Mouse (Mus musculus): Measurements from ENCODE around the gene Ryr2. TPM values are rescaled to one million over a fixed set of nuclear protein-coding genes. Genes with fewer than 3 reads are reported as not detected.
"Not testable (repeated sequence)": the region's sequence is repeated elsewhere in the genome, so short reads cannot be mapped to it uniquely, and the experiment has no call there.

Ryr2 gene
- total RNA-seq, 2 experiments from 2014 or later, result 8.5 to 21.8 TPM

DNA sequence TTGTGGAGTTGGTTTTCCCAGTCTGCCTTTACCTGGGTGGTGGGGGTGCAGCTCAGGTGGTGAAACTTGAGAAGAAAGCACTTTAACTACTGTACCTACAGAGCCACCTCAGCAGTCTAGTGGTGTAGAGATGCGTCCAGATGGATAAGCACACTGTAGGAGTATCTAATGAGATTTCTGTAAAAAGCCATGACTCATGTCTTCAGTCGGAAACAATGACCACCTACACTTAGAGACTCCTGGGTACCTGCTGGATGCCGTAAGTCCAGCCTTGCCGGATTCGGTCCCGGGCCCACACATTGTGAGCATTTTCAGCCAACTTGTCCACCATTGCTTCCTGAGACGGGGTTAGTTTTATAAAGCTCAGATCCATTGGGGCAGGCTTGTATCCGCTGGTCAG, 334.6 kb downstream of the Ryr2 start:
- DNase-seq, result no peak

DNA sequence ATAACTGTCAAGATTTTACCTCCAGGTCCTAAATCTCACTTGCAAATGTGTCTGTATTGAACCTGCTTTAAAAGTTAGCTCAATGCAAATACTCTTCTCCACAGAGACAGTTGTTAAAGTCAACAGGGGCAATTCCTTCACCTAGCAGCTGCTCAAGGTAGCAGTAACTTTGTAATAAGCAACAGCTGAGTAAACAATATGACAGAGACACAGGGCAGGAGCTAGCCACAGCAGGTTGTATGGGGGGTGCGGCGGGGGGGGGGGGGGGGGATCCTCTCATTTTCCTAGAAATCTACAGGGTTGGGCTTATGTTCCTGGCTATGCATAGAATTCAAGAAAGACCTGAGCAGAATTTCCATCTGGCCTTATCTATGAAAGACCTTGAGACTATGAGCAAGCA, 339.8 kb downstream of the Ryr2 start:
- no peak for DNase-seq

DNA sequence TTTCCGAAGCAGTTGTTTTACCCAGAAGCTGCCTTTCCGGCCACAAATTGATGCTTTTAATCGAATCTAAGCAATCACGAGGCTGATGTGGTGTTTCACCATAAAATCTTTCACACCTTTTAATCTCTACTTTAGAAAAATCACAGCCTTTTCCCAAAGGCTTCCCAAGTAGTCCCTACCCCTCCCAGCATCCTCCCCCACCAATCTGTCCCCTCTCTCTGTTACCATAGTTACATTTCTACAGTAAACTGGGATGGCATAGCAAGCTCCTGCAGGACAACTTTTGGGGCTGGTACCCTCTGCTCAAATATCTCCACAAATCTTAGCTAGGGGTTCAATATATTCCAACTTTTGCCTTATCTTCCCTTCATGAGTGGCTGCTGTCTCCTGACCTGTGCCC, 342.8 kb downstream of the Ryr2 start:
- DNase-seq, result no peak

DNA sequence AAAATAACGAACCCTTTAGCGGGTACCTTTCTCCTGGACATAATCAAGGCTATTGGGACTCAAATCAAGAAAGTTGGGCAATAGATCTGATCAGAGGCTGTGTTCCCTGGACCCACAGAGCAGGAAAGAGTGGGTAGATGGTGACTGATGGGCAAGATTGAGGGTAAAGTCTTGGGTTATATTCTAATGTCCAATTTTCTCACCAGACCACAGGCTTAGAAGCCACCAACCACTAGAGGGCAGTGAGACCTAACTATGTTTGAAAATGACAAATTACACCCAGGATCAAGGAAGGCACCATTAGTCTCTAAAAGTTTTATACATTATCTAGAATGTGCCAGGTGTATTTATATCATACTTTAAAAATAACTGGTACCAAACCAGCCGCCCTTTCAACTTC, 343.6 kb downstream of the Ryr2 start:
- DNase-seq, result peak; percentile 26 to 31

DNA sequence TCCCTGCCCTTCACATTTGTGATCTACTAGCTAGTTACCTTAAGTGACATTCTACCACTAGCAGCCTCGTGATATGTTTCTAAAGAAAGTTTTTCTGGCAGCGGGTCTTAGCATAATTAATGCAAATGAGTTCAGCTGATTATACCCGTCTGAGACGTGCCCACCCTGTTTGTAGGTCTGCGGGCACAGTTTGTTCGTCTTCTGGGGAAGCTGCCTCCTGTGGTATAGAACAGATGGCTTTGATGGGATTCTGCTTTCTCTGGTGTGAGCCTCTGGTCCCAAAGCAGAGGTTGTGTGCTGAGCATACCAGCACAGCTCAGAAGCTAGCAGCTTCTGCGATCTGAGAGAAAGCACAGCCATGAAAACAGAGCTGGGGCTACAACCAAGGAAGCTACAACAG, 348.9 kb downstream of the Ryr2 start:
- no peak for DNase-seq

DNA sequence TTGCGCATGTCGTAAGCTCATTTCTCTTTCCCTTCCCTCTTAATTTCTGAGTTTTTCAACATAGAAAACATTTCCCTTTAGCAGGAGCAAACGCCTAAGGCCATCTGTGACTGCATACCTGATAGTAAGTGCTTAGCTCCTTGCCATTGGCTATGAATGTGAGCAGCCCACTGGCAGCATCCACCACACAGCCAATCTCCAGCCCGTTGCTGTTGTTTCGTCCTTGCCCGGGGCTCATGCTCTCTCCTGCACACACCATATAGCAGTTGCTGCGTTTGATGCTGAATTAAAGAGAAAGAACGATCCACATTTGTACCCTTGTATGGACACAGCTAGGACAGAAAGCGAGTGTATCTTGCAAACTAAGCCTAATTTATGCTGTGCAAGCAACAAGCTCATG, 361.3 kb downstream of the Ryr2 start:
- no peak for DNase-seq

DNA sequence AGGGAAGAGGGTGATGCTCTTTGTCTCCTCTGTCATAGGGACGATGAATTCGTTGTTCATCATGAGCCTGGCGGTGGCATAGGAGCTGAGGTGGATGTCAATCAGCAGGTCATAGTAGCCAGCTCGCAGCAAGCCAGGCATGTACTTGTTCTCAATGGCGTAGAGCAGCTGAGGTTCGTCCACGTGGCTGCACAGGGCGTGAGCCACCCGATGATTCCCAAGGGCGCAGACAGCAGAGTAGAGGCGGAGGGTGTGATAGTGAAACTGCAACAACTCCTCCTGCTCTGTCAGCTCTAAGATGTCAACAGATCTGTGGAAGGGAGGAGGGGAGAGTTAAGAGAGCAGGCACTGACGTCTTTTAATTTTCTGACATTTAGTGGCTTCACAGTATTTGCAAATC, 368.5 kb downstream of the Ryr2 start:
- no peak for DNase-seq

DNA sequence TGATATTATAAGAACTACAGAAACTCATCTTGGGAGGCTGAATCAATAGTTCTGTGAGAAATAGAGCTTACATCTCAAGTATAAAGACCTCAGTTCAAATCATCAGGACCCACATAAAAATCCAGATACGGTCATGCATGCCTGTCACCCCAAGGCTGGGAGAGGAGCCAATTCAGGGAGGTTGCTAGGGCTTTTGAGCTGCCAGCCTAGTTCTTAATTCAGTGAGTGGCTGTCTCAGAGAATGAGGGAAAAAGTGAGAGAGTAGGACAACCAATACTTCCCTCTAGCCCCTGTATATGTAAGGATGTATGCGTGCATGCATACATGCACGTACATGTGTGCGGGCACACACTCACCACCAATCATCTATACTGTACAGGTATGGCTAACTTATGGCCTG, 390.5 kb downstream of the Ryr2 start:
- no peak for DNase-seq

DNA sequence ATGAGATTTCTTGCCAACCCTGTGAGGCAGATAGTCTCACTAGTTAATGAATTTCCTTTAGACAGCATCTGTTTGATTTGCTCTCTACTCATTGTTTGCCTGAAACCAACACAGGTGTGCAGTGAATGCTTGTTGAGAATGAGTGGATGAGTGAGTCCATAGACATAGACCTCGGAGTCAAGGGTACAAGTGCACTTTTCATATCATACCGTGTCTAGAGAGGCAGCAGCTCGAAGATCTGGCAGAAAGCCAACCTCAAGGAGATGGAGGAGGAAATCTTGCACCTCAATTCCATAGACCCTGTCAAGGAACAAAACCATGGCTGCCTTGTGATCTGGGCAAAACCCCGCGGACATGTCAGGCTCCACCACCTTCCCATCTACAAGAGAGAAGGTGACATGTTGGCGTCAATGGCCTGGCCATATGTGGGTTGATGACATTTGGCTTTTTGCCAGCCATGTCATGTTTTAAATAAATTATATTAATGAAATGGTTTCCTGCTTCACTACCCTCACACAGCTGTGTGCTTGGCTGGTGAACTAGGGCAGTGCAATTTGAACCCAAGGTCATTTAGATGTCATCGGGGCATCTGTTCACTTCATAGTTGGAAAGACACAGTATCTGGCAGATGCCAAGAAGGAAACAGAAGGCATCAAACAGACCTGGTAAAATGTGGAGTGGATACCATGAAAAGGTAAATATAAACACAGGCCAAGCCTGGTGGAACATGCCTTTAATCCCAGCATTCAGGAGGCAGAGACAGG, 396.9 kb downstream of the Ryr2 start:
- DNase-seq, result no peak

DNA sequence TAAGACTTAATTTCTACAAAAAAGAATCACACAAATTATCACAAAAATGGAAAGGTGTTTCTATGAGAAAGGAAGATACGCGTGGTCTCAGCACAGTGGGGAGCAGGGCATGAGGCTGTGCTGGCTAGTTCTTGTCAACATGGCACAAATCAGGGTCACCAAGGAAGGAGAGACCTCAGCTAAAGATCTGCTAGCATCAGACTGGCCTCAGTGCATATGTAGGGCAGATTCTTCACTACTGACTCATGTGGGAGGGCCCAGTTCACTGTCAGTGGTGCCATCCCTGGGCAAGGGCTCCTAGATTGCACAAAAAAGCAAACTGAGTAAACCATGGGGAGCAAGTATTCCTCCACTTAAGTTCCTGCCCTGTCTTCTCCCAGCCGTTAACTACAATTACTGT, 405.0 kb downstream of the Ryr2 start:
- DNase-seq, result peak; percentile 2 to 4

DNA sequence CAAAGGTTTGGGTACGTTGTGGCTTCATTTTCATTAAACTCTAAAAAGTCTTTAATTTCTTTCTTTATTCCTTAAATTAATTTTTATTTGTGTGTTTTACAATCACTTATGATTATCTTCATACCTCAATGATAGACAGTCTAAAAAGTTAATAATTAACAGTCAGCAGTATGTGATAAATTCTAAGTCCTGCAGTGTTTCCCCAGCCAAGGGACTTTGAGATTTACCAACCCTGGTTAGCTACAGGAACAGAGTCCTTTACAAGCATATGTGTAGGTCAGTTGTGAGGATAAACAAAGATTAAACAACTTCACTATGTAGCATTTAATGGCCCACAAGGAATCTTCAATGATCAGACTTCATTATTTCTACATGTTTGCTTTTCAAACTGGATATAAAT, 410.2 kb downstream of the Ryr2 start:
- DNase-seq, result no peak

DNA sequence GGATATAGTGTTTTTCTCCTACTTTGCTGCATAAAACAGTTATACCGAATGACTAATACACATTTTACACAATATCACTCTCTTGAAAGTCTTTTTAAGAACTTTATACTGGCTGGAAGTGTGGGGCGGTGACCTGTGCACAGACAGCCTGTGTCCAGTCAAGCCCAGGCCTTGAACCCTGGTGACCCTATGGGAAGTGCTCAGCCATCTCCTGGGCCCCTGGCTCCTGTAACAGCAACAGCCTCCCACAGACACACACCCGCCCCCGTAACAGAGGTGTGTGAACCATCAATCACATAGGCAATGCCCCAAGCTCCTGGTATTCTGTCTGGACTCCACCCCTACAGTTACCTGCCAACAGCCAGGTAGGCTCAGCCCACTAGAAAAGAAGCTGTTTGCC, 424.9 kb downstream of the Ryr2 start:
- no peak for DNase-seq

DNA sequence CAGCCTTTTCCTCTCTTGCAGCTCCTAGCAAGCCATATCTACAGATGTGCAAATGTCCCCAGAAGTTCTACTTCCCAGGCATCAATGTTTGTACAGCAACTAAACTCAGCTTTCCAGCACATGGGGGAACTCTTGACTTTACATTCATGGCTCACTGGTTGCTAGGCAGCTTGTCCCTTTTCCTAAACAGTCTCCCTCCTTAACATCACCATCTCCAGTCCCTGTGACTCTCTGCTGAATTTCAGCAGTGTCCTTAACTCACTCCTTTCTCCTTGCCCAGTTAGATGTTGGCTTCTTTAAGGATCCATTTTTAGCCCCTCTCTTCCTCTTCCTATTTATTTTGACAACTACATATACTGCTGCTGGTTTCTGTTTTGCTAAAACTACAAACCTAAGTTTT, 443.9 kb downstream of the Ryr2 start:
- DNase-seq, result no peak

DNA sequence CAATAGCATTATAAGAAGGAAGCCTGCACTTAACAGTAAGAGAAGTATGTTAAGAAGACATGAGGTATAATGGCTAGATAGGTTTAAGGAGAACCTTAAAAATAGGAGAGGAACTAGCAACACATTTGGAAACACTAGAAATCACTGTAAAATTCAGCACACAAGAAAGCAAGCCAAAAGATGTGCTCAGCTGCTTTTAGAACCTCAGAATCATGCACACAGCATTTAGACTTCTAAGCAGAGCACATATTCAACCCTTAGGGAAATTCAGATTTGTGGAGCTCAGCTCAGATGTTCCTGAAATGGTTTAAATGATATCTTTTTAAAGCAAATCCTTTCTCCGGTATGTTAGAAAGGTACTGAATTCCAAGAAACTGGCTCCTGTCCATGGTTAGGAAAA, 461.9 kb downstream of the Ryr2 start:
- DNase-seq, result no peak

DNA sequence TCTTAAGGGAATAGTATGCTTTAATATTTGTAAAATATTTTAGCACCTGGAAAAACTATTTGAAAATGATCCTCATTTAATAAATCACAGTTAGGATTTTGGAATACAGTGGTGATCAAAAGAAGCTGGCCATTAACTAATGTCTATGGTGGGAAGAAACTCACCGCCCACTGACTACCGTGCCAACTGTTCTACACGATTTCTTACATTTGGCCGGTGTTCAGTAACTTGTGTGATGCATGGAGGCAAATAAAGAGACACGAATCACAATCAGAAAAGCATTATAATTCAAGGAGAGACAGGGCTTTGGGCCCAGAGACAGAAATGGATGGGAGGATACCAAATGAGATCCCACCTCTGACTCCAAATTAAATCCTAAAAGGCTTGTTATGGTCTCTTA, 470.4 kb downstream of the Ryr2 start:
- no peak for DNase-seq

DNA sequence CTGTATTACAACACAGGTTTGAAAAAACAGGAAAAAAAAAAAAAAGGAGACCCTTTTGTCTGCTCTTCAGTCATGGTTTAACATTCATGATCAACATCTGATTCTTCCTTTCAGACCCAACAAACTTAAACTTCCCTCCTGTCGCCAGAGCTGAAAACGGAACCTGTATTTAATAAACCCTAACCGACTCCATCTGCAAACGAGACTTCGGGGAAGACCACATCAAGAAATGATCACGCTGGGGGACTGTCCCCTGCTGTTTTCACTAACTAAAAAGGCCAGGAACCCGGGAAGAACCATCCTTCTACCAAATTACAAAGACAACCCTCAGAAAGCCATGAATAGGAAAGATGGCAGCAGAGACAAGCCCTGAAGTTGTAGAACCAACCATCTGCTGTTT, 482.2 kb downstream of the Ryr2 start:
- DNase-seq, result no peak

DNA sequence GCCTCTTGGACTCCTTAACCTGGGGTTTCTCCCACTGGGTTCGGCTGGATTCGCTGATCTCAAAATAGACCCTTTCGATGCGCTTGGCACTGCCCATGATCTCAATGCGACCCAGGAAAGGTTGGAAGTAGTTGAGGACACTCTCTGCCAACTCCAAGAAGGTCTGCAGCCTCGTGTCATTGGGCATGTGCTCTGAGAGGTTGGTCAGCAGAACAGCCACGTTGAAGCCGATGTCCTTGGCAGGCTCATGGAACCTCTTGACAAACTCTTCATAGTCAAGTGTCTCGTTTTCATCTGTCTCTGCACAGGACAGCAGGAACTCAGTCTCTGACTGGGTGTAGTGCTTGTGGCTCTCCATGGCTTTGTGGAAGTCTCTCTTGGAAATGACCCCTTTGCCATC, 511.3 kb downstream of the Ryr2 start:
- DNase-seq, result no peak

DNA sequence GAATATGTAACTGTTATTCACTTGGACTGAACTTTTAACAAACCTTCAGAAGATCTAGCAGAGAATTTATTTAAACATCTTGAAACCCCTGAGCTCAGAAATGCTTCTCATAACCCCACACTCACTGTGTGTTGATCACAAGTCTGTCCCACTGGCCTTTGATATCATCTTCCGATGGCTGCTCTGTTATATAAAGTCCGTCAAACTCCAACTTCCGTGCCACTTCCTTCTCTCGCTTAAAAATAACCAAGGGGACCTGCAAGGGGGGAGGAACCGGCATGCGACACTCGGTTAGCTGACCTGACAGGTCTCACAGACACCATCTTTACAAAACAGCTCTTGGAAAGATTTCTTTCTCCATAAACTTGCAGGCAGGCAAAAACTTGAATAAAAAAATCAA, 521.5 kb downstream of the Ryr2 start:
- DNase-seq, result no peak

DNA sequence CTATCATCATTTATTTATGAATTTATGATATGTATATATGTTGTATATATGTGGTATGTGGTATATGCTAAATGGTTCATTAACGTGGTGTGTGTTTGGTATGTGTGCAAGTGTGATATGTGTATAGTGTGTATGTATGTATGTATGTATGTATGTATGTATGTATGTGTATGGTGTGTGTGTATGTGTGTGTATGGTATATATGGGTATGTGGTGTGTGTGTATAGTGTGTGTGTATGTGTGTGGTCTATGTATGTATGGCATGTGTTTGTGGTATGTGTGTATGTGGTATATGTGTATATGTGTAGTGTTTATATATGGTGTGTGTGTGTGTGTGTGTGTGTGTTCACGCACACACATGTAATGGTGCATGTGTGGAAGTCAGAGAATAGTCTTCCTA, 534.2 kb downstream of the Ryr2 start:
- DNase-seq, result no peak

DNA sequence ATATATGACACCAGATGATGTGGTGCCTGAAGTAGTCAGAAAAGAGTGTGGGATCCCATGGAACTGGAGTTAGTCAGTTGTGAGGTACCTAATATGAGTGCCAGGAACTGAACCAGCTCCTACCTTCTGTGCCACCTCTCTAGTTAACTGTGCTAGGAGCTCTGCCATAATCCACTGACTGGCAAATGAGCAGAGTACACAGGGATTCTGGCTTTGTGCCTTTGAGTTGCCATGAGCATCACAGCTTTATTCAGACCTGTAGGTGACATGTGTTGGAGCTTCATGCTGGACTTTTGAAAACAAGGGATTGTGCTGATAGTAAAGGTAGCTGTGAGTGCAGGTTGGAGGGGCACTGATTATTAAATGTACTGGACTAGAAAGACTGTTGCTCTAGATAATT, 539.4 kb downstream of the Ryr2 start:
- DNase-seq, result no peak

DNA sequence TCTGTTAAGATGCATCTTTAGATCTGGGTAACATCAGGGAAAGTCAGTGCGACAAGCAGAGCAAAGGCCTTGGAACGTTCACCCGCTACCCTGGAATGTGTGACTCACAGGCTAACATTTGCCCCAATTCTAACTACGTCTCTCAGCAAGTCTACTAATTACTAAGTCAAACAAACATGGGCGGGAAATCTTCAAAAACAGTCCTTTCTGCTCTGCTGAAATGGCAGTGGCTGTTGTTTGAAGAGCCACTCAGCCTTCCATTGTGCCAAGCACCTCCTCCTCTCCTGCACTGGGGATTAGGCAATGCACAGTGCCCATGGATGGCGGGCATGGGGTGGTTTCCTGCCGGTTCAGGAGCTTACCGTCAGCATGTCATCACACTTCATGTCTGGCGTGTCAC, 540.3 kb downstream of the Ryr2 start:
- peak; percentile 21 to 32 for DNase-seq

DNA sequence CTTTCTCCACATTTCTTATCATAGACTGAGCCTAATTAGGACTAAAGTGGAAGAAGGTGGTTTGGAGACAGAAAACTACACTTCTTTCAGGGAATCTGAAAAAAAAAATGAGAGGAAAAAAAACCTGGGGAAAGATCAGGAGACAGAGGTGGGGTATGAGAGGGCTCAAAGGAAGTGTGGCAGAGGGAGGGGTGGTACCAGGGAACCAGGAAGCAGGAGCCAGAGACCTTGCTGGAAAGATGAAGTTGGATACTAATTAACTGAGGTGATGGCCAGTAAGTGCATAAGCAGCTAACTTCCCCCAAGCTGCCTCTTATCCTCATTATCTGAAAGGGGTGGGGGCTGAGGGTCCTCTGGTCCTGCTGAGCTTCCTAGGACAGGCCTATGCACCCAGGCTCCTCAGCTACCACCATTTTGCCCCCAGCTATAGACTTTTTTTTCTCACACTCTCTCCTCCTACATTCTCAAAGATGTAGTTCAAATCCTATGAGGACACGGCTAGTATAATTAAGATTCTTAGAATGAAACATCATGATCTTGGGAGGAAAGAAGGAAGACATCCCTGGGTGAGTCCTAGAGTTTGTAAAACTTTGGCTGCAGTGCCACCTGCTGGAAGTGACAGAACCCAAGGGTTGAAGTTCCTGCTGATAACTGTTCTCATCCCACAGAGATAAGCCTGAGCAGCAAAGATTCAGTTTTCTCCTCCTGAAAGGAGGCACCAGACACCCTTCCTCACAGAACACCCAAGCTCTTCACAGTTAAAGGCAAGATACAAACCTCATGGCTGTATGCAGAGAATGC, 543.3 kb downstream of the Ryr2 start:
- peak; percentile 70 to 80 for DNase-seq

DNA sequence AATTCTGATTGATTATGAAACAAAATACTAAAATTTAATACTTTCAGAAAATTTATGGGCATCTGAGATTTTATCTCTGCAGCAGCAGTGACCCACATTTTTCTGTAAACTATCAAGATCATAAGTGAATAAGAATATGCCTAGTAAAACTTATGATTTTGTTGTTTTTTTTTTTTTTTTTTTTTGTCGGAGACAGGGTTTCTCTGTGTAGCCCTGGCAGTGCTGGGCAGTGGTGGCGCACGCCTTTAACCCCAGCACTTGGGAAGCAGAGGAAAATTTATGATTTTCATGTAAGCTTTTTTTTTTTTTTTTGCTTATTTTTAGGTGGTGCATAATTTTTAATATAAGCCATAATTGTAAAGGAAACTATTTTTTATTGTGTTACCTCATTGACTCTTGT, 557.1 kb downstream of the Ryr2 start:
- no peak for DNase-seq

DNA sequence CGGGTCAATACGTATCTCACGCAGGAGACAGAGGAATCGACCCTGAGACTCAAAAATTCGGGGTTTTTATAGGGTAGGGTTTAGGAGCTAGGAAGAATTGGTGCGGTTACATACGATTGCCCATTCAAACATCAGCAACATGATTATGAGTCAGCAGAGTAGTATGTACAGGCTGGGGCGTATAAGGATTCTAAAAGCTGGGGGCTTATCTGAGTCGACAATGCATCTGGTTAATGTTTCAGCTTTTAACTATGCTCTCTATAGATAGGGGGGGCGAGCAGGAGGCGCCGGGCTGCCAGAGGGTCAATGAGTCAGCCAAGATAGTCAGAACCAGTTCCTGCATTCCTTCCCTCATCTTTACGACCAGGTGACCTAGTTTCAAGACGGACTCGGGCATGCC, 557.6 kb downstream of the Ryr2 start:
- not testable (repeated sequence) for DNase-seq

Measured in adrenal gland, postnatal 36 days (tissue).